Mouse (Mus musculus) liver, embryonic 14.5 days (tissue): ENCODE results near the gene Tmprss9. TPM values are rescaled to one million over a fixed set of nuclear protein-coding genes. Genes with fewer than 3 reads are reported as not detected.

Experiments used
- ATAC-seq: fragments of 200-750 bp; cut with Nextera tagmentation; 2 replicates; pipeline ENCODE4 v1.8.0; 2017; ENCODE audit warnings: moderate number of reproducible peaks, mild to moderate bottlenecking, moderate library complexity; ENCODE audit not compliant: insufficient read depth
- DNase-seq, 3 experiments: peaks; one replicate each; pipeline ENCODE4 v3.0.0-alpha.2; 2012 to 2013; ENCODE audit warnings: low read depth in 3 of 3, low spot score in 3 of 3
- H3K27ac ChIP-seq: fragments of 300-500 bp; sonication (generic); 2 replicates; pipeline ENCODE4 v1.5.1; 2014; ENCODE audit warnings: moderate library complexity, mild to moderate bottlenecking, control low read depth, inconsistent platforms
- H3K27me3 ChIP-seq: fragments of 300-500 bp; sonication (generic); 2 replicates; pipeline ENCODE4 v1.6.1; 2014; ENCODE audit warnings: mild to moderate bottlenecking, low read length, moderate library complexity; ENCODE audit not compliant: control insufficient read depth, insufficient read depth
- H3K36me3 ChIP-seq: fragments of 300-500 bp; sonication (generic); replicated peaks from 2 replicates; pipeline ENCODE4 v1.6.1; 2014; ENCODE audit warnings: low read depth; ENCODE audit not compliant: control insufficient read depth, insufficient read depth
- H3K4me1 ChIP-seq, 2 experiments: fragments of 200-500 bp in 1 of 2; fragments of 300-500 bp in 1 of 2; sonication (generic) in 1 of 2; replicated peaks; 2 replicates each; pipeline ENCODE4 v1.6.1; 2012 to 2014; ENCODE audit warnings: antibody characterized with exemption in 1 of 2, inconsistent platforms in 1 of 2, low read length in 1 of 2; ENCODE audit not compliant: control insufficient read depth in 2 of 2, insufficient read depth in 2 of 2
- H3K4me2 ChIP-seq: fragments of 300-500 bp; sonication (generic); 2 replicates; pipeline ENCODE4 v1.6.1; 2014; ENCODE audit warnings: low read depth, mild to moderate bottlenecking, control low read depth, moderate library complexity
- H3K4me3 ChIP-seq, 2 experiments: fragments of 200-500 bp in 1 of 2; fragments of 300-500 bp in 1 of 2; sonication (generic) in 1 of 2; 2 replicates each; pipeline ENCODE4 v1.5.1; 2012 to 2014; ENCODE audit warnings: low read depth in 2 of 2, low read length in 2 of 2, mild to moderate bottlenecking in 2 of 2, control low read depth in 1 of 2, inconsistent platforms in 1 of 2, moderate library complexity in 1 of 2; ENCODE audit not compliant: insufficient read depth in 1 of 2
- H3K9ac ChIP-seq: fragments of 300-500 bp; sonication (generic); replicated peaks from 2 replicates; pipeline ENCODE4 v1.6.1; 2014; ENCODE audit warnings: mild to moderate bottlenecking, control low read depth, moderate library complexity
- H3K9me3 ChIP-seq: fragments of 300-500 bp; sonication (generic); 2 replicates; pipeline ENCODE4 v1.6.1; 2016; ENCODE audit warnings: low read length, mixed read lengths; ENCODE audit not compliant: control insufficient read depth
- CTCF ChIP-seq: IDR thresholded peaks from 2 replicates; pipeline ENCODE4 v1.5.1; 2016; ENCODE audit warnings: antibody characterized with exemption, low read depth, control low read depth
- EP300 ChIP-seq: IDR thresholded peaks from 2 replicates; pipeline ENCODE4 v1.6.1; 2016; ENCODE audit warnings: antibody characterized with exemption, low read depth
- WGBS: fragments of 180-500 bp; shearing (Covaris S2); extraction: QIAGEN DNeasy Blood & Tissue Kit; methylation state at CpG from one replicate; pipeline ENCODE4 v1.1.7; 2014; ENCODE audit not compliant: insufficient replicate concordance; 5-methylcytosine and 5-hydroxymethylcytosine counted together
- polyA plus RNA-seq, 2 experiments: library from polyadenylated mRNA; depleted of rRNA in 1 of 2; stranded (reverse) in 1 of 2; unstranded in 1 of 2; fragments of >200 nt; fragmentation: Nextera tagmentation in 1 of 2; extraction: Ambion mirVana in 1 of 2; gene quantifications; 2 replicates each; pipeline versions ENCODE4 v1.2.1 to v1.2.3; 2012 to 2014

Tmprss9 gene
- polyA plus RNA-seq, 2 experiments, result 0.06 TPM; not detected in 1

DNA sequence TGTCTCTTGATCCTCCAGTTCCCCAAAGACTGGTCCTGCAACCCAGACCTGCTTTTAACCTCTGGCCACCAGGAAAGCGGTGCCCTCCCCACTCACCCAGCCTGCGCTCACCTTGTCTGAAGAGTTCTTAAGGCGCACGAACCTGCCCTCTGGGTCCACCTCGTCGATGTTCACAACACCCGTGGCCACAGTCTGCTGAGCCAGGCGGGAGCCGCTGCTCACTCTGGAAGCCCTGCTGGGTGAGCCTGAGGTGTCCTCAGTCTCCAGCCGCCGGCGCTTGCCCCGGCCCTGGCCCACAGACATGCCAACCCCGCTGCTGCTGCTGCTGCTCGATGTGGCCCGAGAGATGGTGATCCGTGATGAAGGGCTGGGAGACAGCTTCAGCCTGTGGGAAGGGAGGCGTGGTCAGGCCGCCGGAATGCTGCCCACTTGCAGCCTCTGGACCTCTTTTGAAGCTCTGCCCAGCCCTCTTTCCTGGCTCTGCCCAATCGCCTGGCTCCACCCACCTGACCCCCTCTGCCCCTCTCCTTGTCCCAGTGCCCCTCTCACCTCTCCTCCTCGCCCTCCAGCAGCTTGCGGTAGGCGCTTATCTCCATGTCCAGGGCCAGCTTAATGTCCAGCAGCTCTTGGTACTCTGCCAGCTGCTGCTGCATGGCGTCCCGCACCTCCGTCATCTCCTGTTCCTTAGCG lies 32.5 kb downstream of the Tmprss9 start:
- TF ChIP-seq EP300 (no peak), CTCF (no peak)
- no peak for ATAC-seq
- Histone ChIP-seq H3K4me1 (peaks cover 6% of the 10 kb centered on the region in 2 experiments; a peak in 2 of 4 replicates), H3K27me3 (no peaks in the 10 kb centered on the region), H3K9ac (no peak overlapping the region), H3K4me3 (no peak overlapping the region), H3K9me3 (no peaks in the 10 kb centered on the region), H3K4me2 (no peak overlapping the region), H3K27ac (no peak overlapping the region), H3K36me3 (peaks cover 3% of the 10 kb centered on the region)
- DNase-seq, result no peak
- WGBS, result 83% methylated on average over 28 of the region's 28 CpGs

DNA sequence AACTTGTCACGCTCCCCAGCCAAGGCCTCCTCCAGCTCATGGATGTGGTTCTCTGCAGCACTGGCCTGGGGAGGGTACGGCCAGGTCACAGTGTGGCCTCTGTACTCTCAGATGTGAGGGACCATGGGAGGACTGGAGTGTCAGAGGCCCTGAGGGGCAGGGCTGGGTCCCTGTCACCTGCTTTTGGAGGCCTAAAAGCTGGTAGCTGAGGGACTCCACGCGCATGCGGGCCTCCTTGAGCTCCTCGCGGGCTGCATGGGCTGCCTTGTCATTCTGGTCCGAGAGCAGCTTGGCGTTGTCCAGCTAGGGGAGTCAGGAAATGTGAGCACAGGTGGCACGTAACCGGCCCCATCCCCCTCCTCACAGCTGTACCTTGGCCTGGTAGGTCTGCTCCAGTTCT lies 33.1 kb downstream of the Tmprss9 start:
- TF ChIP-seq CTCF (no peak), EP300 (no peak)
- Histone ChIP-seq H3K27me3 (no peaks in the 10 kb centered on the region), H3K36me3 (peaks cover 3% of the 10 kb centered on the region; the same call in 1 of the 2 replicates), H3K4me1 (peaks cover 2 to 4% of the 10 kb centered on the region in 2 experiments; a peak in 2 of 4 replicates), H3K27ac (no peak overlapping the region), H3K4me3 (no peak overlapping the region), H3K9ac (no peak overlapping the region), H3K9me3 (no peaks in the 10 kb centered on the region), H3K4me2 (no peak overlapping the region)
- ATAC-seq (no peak), DNase-seq (no peak)
- WGBS, result 81% methylated on average over 11 of the region's 11 CpGs

- Histone ChIP-seq H3K4me1 (no peaks in the 10 kb centered on the region), H3K36me3 (0 out of 2 replicates have a peak, but pooled peaks cover 3% of the 10 kb centered on the region), H3K27me3 (no peaks in the 10 kb centered on the region), H3K4me2 (no peak overlapping the region), H3K27ac (no peak overlapping the region), H3K4me3 (no peak overlapping the region), H3K9me3 (no peaks in the 10 kb centered on the region), H3K9ac (no peak overlapping the region)
- TF ChIP-seq CTCF, result no peak
- TF ChIP-seq EP300, result no peak
- ATAC-seq (no peak), DNase-seq (no peak)
- WGBS, result 84% methylated on average over 22 of the region's 22 CpGs
Observed at GRCm38 (mm10) chr10:80909375-80910162, 37.9 kb downstream of the Tmprss9 start.

DNA sequence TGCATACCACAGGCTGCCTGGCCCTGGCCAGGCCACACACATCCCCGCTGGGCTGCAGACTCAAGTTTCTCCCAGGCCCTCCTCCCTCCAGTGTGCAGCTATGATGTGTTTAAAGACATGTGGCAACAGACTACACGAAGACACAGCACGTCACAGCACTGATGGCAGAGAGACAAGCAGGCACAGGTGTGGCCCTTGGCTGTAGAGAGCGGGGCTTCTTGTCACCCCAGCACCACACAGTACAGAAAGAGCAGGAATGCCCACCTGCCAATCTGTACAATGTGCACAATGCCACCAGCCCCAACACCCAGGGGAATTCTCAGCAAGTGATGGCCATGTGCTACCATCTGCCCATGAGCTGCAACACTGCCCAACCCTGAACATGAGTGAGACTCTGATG lies 39.7 kb downstream of the Tmprss9 start:
- Histone ChIP-seq H3K27me3 (no peaks in the 10 kb centered on the region), H3K4me2 (no peak overlapping the region), H3K4me1 (peaks cover 10 to 12% of the 10 kb centered on the region in 2 experiments; a peak in 3 of 4 replicates), H3K36me3 (0 out of 2 replicates have a peak, but pooled peaks cover 3% of the 10 kb centered on the region), H3K27ac (no peak overlapping the region), H3K9ac (no peak overlapping the region), H3K9me3 (no peaks in the 10 kb centered on the region), H3K4me3 (no peak overlapping the region)
- DNase-seq (no peak), ATAC-seq (no peak)
- TF ChIP-seq EP300, result no peak
- no peak for TF ChIP-seq CTCF
- WGBS, result 84% methylated on average over 4 of the region's 4 CpGs

DNA sequence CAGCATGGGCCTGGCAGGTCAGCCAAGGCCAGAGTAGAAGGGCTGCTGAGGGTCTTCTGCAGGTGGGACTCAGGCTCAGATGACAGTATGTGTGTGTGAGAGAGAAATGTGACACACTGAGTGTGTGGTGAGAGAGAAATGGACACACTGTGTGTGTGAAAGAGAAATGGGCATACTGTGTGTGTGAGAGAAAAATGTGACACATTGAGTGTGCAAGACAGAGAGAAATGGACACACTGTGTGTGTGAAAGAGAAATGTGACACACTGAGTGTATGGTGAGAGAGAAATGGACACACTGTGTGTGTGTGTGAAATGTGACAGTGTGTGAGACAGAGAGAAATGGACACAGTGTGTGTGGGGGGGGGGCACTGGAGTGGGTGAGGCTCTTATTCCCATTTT lies 40.2 kb downstream of the Tmprss9 start:
- peaks cover 10 to 12% of the 10 kb centered on the region in 2 experiments; a peak in 3 of 4 replicates for H3K4me1 ChIP-seq
- H3K9ac ChIP-seq, result no peak overlapping the region
- ATAC-seq (no peak), DNase-seq (no peak)
- no peaks in the 10 kb centered on the region for H3K27me3 ChIP-seq
- TF ChIP-seq EP300, result no peak
- TF ChIP-seq CTCF, result no peak
- no peaks in the 10 kb centered on the region for H3K9me3 ChIP-seq
- H3K27ac ChIP-seq, result no peak overlapping the region
- no peak overlapping the region for H3K4me2 ChIP-seq
- 0 out of 2 replicates have a peak, but pooled peaks cover 3% of the 10 kb centered on the region for H3K36me3 ChIP-seq
- H3K4me3 ChIP-seq, result no peak overlapping the region
